Mouse (Mus musculus) lung, embryonic 14.5 days (tissue): ENCODE results near the gene 1700025G04Rik. TPM values are rescaled to one million over a fixed set of nuclear protein-coding genes. Genes with fewer than 3 reads are reported as not detected.

Experiments
- ATAC-seq: fragments of 200-750 bp; cut with Nextera tagmentation; 2 replicates; pipeline ENCODE4 v1.8.0; 2017; ENCODE audit warnings: mild to moderate bottlenecking, moderate TSS enrichment, moderate library complexity; ENCODE audit not compliant: insufficient read depth
- DNase-seq: peaks from one replicate; pipeline ENCODE4 v3.0.0-alpha.2; 2015
- H3K27ac ChIP-seq: fragments of 300-500 bp; sonication (generic); 2 replicates; pipeline ENCODE4 v1.5.1; 2014; ENCODE audit warnings: low read depth, mild to moderate bottlenecking, moderate library complexity
- H3K27me3 ChIP-seq: fragments of 300-500 bp; sonication (generic); 2 replicates; pipeline ENCODE4 v1.6.1; 2014; ENCODE audit warnings: low read length, control low read depth; ENCODE audit not compliant: insufficient read depth
- H3K36me3 ChIP-seq: fragments of 300-500 bp; sonication (generic); 2 replicates; pipeline ENCODE4 v1.6.1; 2014; ENCODE audit warnings: control low read depth; ENCODE audit not compliant: insufficient read depth
- H3K4me1 ChIP-seq: fragments of 300-500 bp; sonication (generic); 2 replicates; pipeline ENCODE4 v1.6.1; 2014; ENCODE audit warnings: antibody characterized with exemption, control low read depth; ENCODE audit not compliant: insufficient read depth
- H3K4me2 ChIP-seq: fragments of 300-500 bp; sonication (generic); 2 replicates; pipeline ENCODE4 v1.6.1; 2014; ENCODE audit warnings: mild to moderate bottlenecking
- H3K4me3 ChIP-seq: fragments of 300-500 bp; sonication (generic); 2 replicates; pipeline ENCODE4 v1.5.1; 2014; ENCODE audit warnings: low read depth, low read length
- H3K9ac ChIP-seq: fragments of 300-500 bp; sonication (generic); 2 replicates; pipeline ENCODE4 v1.6.1; 2014
- H3K9me3 ChIP-seq: fragments of 300-500 bp; sonication (generic); 2 replicates; pipeline ENCODE4 v1.6.1; 2016; ENCODE audit warnings: low read depth, low read length, control low read depth
- CTCF ChIP-seq: IDR thresholded peaks from 2 replicates; pipeline ENCODE4 v1.5.1; 2016; ENCODE audit warnings: antibody characterized with exemption, low read depth
- WGBS: fragments of 180-500 bp; shearing (Covaris S2); extraction: QIAGEN DNeasy Blood & Tissue Kit; methylation state at CpG from one replicate; pipeline ENCODE4 v1.1.7; 2014; 5-methylcytosine and 5-hydroxymethylcytosine counted together
- polyA plus RNA-seq: library from polyadenylated mRNA; unstranded; fragments of >200 nt; fragmentation: Nextera tagmentation; extraction: Ambion mirVana; gene quantifications from 2 replicates; pipeline ENCODE4 v1.2.1, GENCODE M21; 2014

1700025G04Rik gene
- polyA plus RNA-seq, 1 experiment from 2014 or later: 27.4 TPM

DNA sequence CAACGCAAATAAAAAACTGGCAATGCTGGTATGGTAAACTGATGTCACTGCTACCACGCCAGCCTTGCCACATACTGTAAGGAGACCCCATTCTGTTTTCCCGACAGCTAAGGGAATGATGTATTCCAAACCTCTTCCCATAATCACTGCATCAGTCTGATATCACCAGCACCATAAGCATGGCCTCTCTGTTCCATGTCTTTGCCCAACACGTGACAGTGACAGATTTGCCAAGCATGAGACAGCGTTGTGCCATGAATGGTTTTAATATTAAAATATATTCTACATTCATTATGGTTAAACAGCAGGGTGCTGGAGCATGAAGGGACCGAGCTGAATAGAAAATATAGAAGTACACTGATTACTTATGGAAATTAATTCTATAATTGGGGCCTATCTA lies 14.2 kb downstream of the 1700025G04Rik start:
- WGBS: 94% methylated on average over 6 of the region's 6 CpGs
- no peak for DNase-seq

DNA sequence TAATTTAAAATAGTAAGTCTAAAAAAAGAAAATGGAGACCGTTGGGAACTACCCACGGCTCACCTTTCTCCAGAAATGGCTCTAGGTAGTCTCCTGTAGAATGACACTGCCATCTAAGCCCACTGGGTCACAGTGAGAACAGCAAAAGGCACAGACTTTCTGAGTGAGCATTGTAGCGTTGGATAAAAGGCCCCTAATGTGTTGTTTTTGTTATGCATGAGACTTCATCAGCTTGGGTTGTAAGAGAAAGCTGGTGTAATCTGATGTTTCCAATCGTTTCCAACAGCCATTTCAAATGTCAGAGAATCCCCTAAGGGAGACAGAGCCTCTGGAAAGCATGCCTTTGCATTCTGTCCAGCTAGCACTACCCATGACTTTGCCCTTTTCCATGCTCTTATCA lies 19.5 kb downstream of the 1700025G04Rik start:
- 80% methylated on average over 4 of the region's 4 CpGs for WGBS
- no peaks in the 10 kb centered on the region for H3K9me3 ChIP-seq
- no peak for TF ChIP-seq CTCF
- H3K27ac ChIP-seq: no peak overlapping the region
- H3K4me2 ChIP-seq: no peak overlapping the region
- H3K27me3 ChIP-seq: no peaks in the 10 kb centered on the region
- no peak overlapping the region for H3K9ac ChIP-seq
- no peaks in the 10 kb centered on the region for H3K36me3 ChIP-seq
- no peak overlapping the region for H3K4me3 ChIP-seq
- no peak for DNase-seq
- no peak for ATAC-seq
- H3K4me1 ChIP-seq: peaks cover 2% of the 10 kb centered on the region; the same call in 1 of the 2 replicates

More for the DNA sequence above, 14.2 kb downstream of the 1700025G04Rik start:
- Histone ChIP-seq H3K27me3 (no peaks in the 10 kb centered on the region), H3K36me3 (no peaks in the 10 kb centered on the region), H3K27ac (no peak overlapping the region), H3K4me3 (no peak overlapping the region), H3K9me3 (no peaks in the 10 kb centered on the region), H3K4me1 (peaks cover 6% of the 10 kb centered on the region; the same call in 1 of the 2 replicates), H3K9ac (no peak overlapping the region), H3K4me2 (no peak overlapping the region)
- no peak for ATAC-seq
- TF ChIP-seq CTCF: no peak

DNA sequence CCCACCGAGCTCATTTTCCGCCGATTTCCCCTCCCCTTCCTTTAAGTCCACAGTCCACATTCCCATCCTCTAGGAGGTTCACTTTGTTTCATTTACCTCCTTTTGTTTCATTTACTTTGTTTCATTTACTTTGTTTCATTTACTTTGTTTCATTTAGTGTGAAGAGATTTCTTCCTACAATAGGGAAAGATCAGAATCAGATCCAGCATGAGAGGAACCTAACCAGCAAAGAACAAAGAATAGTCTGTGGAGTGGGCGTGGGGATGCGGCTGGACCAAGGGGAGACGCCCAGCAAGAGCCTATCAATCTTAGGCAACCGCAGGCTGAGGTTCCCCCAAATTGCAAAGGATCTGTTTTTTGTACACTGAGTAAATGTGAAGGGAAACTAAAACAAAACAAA lies 20.2 kb downstream of the 1700025G04Rik start:
- no peak overlapping the region for H3K4me3 ChIP-seq
- no peak overlapping the region for H3K27ac ChIP-seq
- no peaks in the 10 kb centered on the region for H3K36me3 ChIP-seq
- 79% methylated on average over 7 of the region's 7 CpGs for WGBS
- H3K4me1 ChIP-seq: peaks cover 2% of the 10 kb centered on the region; the same call in 1 of the 2 replicates
- no peak overlapping the region for H3K4me2 ChIP-seq
- no peak for DNase-seq
- H3K9ac ChIP-seq: no peak overlapping the region
- no peak for TF ChIP-seq CTCF
- H3K27me3 ChIP-seq: no peaks in the 10 kb centered on the region
- ATAC-seq: no peak
- no peaks in the 10 kb centered on the region for H3K9me3 ChIP-seq

DNA sequence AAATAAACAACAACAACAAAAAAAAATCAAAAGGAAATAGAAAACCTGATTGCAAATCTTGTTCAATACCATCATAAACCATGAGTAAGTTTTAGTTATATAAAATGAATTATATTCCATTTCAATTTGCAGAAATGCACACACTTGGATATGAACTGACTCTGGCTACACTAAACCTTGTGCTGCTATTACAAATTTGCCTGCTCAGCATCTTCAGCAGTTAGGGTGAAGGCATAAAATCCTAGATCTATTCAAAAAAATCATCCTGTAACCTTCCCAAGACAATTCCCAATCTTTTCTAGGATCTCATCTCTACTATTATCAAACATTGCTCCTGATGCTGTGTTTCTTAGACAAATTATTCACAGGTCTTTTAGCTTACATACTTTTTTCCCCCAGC lies 22.0 kb downstream of the 1700025G04Rik start:
- no peak for TF ChIP-seq CTCF
- H3K9ac ChIP-seq: no peak overlapping the region
- no peak for ATAC-seq
- no peak for DNase-seq
- no peaks in the 10 kb centered on the region for H3K36me3 ChIP-seq
- H3K27ac ChIP-seq: no peak overlapping the region
- no peak overlapping the region for H3K4me3 ChIP-seq
- no peaks in the 10 kb centered on the region for H3K27me3 ChIP-seq
- no peaks in the 10 kb centered on the region; the same call in 1 of the 2 replicates for H3K4me1 ChIP-seq
- H3K9me3 ChIP-seq: no peaks in the 10 kb centered on the region
- no peak overlapping the region for H3K4me2 ChIP-seq

DNA sequence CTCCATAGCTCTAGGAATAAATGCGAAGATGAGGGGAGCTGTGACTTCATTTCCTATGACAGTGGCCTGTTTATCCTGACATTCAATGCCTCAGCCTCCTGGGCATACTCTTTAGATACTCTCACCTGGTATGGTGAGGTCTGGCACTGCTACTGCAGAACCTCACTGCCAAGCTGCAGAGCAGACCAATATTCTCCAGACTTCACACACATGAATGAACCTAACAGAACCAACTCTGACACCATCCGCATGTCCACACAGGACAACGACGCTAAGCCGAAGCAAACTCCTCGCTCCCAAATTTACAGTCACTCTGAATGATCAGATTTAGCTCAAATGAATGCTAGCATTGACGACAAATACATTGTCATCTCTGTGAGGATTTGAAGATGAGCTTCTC lies 24.4 kb downstream of the 1700025G04Rik start:
- no peaks in the 10 kb centered on the region for H3K27me3 ChIP-seq
- no peaks in the 10 kb centered on the region for H3K36me3 ChIP-seq
- H3K4me2 ChIP-seq: no peak overlapping the region
- H3K9ac ChIP-seq: no peak overlapping the region
- H3K27ac ChIP-seq: no peak overlapping the region
- ATAC-seq: no peak
- no peaks in the 10 kb centered on the region for H3K9me3 ChIP-seq
- 95% methylated on average over 7 of the region's 7 CpGs for WGBS
- H3K4me1 ChIP-seq: no peaks in the 10 kb centered on the region
- no peak for TF ChIP-seq CTCF
- no peak overlapping the region for H3K4me3 ChIP-seq
- no peak for DNase-seq

DNA sequence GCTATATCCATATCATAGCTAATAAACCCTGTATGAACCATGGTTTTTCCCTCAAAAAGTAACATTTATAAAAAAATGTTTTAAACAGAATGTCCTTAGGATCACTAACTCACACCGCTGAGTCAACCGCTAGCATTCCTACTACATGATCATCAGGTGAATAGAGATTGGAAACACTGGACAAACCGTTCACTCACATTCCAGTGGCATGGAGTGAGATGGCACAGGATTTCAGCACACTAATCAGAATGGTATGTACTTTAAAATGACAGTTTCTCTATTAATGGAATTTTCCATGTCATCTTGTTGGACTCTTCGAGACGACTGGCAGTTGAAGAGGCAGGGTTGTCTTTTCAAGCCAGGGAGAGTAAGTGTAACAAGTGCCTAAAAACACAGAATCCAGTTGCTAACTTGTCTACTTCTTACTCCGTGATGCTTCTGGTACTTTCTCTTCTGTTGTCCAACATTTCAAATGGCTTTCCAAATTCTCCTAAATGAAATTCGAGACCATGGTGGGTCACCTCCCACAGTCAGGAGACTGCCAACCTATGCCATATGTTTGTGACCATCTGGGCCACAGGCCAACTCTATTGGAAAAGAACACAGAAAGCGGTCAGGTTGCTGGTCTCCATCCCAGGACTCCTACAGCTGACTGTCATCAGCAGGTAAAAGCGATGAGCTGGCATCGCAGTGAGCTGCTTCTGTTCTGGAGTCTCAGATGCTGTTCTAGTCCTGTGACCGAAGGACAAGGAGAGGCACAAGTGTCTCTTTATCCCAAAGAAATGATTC lies 26.4 kb downstream of the 1700025G04Rik start:
- no peak for DNase-seq
- no peak overlapping the region for H3K9ac ChIP-seq
- H3K4me3 ChIP-seq: no peak overlapping the region
- no peak overlapping the region for H3K4me2 ChIP-seq
- H3K27me3 ChIP-seq: no peaks in the 10 kb centered on the region
- no peak for TF ChIP-seq CTCF
- H3K9me3 ChIP-seq: no peaks in the 10 kb centered on the region
- ATAC-seq: no peak
- no peaks in the 10 kb centered on the region for H3K4me1 ChIP-seq
- no peaks in the 10 kb centered on the region for H3K36me3 ChIP-seq
- whole genome bisulfite sequencing: 87% methylated on average over 11 of the region's 11 CpGs
- H3K27ac ChIP-seq: no peak overlapping the region

DNA sequence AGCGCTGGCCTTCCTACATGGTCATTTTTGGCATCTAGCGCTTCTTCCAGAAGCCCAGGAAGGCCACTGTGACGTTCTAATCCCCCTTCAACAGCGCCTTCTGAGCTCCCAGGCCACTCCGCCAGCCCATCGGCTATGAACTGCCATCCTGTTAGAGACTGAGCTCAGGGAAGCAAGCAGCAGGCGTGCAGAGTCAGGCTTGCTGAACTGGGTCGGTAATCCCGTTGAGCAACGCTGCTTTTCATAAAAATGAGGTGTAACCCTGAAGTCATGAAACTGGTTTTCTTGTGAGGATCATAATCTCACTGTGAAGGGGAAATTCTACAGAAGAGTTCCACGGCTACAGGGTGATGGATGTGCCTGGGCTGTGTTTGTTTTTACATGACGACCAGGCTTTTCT lies 28.2 kb downstream of the 1700025G04Rik start:
- Histone ChIP-seq H3K27me3 (no peaks in the 10 kb centered on the region), H3K4me3 (no peak overlapping the region), H3K4me1 (no peaks in the 10 kb centered on the region), H3K9me3 (no peaks in the 10 kb centered on the region), H3K9ac (no peak overlapping the region), H3K4me2 (no peak overlapping the region), H3K27ac (no peak overlapping the region), H3K36me3 (no peaks in the 10 kb centered on the region)
- TF ChIP-seq CTCF: no peak
- WGBS: 62% methylated on average over 12 of the region's 12 CpGs
- DNase-seq (no peak), ATAC-seq (no peak)
